Mouse (Mus musculus) hindbrain, embryonic 10.5 days (tissue): ENCODE data around the gene Eif4a1. TPM values are rescaled to one million over a fixed set of nuclear protein-coding genes. Genes with fewer than 3 reads are reported as not detected.
"Not testable (repeated sequence)": the region's sequence is repeated elsewhere in the genome, so short reads cannot be mapped to it uniquely, and the experiment has no call there.

Source experiments
- DNase-seq: peaks from one replicate; pipeline ENCODE4 v3.0.0-alpha.2; 2017; ENCODE audit warnings: low spot score
- H3K27ac ChIP-seq: fragments of 300-500 bp; sonication (generic); 2 replicates; pipeline ENCODE4 v1.5.1; 2016; ENCODE audit warnings: mild to moderate bottlenecking, moderate library complexity
- H3K27me3 ChIP-seq: fragments of 300-500 bp; sonication (generic); 2 replicates; pipeline ENCODE4 v1.6.1; 2016; ENCODE audit warnings: mild to moderate bottlenecking; ENCODE audit not compliant: poor library complexity, insufficient read depth, severe bottlenecking
- H3K36me3 ChIP-seq: fragments of 300-500 bp; sonication (generic); 2 replicates; pipeline ENCODE4 v1.6.1; 2016; ENCODE audit warnings: mild to moderate bottlenecking, moderate library complexity
- H3K4me1 ChIP-seq: fragments of 300-500 bp; sonication (generic); replicated peaks from 2 replicates; pipeline ENCODE4 v1.6.1; 2016; ENCODE audit warnings: mild to moderate bottlenecking
- H3K4me3 ChIP-seq: fragments of 300-500 bp; sonication (generic); 2 replicates; pipeline ENCODE4 v1.5.1; 2016; ENCODE audit warnings: mild to moderate bottlenecking, moderate library complexity
- H3K9me3 ChIP-seq: fragments of 300-500 bp; sonication (generic); 2 replicates; pipeline ENCODE4 v1.6.1; 2016; ENCODE audit warnings: mild to moderate bottlenecking, moderate library complexity
- WGBS: fragments of 180-500 bp; shearing (Covaris S2); methylation state at CpG from one replicate; pipeline ENCODE4 v1.1.7; 2016; 5-methylcytosine and 5-hydroxymethylcytosine counted together
- polyA plus RNA-seq: library from polyadenylated mRNA; unstranded; fragments of >200 nt; fragmentation: Nextera tagmentation; extraction: Ambion mirVana; gene quantifications from 2 replicates; pipeline ENCODE4 v1.2.1, GENCODE M21; 2016

Eif4a1 gene
- polyA plus RNA-seq, 1 experiment from 2014 or later = 935 TPM

DNA sequence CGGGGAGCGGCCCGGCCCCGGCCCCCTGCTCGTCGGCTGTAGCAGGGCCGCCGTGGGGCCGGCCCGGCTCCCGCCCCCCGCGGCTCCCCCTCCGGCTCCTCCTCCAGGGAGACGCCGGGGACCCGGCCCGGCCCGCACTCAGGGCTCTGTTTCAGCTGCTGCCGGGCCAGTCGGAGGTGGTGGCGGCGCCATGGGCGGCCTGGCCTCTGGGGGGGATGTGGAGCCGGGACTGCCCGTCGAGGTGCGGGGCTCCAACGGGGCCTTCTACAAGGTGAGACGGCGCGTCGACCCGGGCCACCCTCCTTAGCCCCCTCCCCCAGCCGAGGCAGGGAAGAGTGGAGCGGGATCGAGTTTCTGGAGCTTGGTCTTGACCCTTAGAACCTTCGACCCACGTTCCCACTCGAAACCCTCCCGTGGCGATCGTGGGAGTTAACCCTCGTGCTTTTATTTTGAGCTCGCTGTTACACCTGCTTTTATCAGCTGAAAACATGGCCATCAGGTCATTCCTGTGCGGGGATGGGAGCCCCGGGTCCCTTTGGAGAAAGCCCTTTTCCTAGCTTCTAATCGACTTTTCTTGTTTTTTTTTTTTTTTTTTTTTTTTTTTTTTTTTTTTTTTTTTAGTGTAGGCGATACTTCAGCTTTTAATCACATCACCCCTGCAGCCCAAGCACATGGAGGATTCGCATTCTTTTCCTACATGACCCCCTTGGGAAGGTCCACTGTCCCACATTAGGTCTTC, 38.9 kb downstream of the Eif4a1 start:
- Histone ChIP-seq H3K36me3 (peaks cover 31% of the 10 kb centered on the region), H3K4me1 (peaks cover 28% of the 10 kb centered on the region), H3K27me3 (no peaks in the 10 kb centered on the region), H3K27ac (peak overlapping the region; percentile 99), H3K9me3 (no peaks in the 10 kb centered on the region), H3K4me3 (peak overlapping the region; percentile 100)
- under 1% methylated on average over 50 of the region's 50 CpGs for WGBS
- no peak for DNase-seq

DNA sequence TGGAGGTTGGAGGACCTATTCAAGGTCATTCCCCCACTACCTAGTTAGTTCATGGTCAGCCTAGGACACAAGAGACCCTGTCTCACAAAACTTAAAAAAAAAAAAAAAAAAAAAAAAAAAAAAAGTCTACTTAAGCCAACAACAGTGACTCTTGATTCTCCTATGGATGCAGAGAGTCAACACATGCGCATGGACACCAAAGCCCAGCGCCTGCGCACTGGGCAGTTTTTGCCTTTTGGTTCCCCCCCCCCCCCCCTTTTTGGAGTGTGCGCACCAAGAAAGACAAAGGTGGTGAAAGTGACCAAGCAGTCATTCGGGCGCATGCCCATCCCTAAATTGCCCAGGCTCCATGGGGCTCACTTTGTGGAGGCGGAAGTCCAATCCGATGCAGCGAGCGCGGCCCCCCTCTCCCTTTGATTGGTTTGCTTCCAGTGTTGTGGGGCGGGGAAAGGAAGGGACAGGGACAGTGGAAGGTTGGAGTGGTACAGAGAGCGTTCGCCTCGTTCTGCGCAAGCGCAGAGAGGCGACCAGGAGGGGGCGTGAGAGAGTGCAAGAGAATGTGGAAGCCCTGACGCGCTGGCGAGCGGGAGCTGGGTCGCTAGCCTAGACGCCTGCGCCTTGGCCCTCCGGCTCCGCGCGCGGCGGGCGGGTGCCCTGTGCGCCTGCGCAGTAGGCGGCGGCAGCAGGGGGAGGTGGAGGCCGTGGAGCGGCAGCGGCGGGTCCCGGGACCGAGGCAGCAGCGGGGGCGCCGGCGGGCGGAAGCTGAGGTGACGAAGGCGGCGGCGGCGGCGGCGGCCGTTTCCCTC, 39.7 kb downstream of the Eif4a1 start, which contains the start of gene Fxr2:
TSS of gene Fxr2 (plus strand) at position 707 of the 806 bp plus-strand sequence.
- no peaks in the 10 kb centered on the region for H3K9me3 ChIP-seq
- H3K4me3 ChIP-seq = peak within 1 kb of the TSS; percentile 100
- WGBS = under 1% methylated on average over 56 of the region's 56 CpGs
- DNase-seq = peak; percentile 100
- H3K27me3 ChIP-seq = no peaks in the 10 kb centered on the region
- H3K27ac ChIP-seq = peak within 1 kb of the TSS; percentile 99
- H3K4me1 ChIP-seq = peaks cover 28% of the 10 kb centered on the region
- H3K36me3 ChIP-seq = peaks cover 22% of the 10 kb centered on the region

DNA sequence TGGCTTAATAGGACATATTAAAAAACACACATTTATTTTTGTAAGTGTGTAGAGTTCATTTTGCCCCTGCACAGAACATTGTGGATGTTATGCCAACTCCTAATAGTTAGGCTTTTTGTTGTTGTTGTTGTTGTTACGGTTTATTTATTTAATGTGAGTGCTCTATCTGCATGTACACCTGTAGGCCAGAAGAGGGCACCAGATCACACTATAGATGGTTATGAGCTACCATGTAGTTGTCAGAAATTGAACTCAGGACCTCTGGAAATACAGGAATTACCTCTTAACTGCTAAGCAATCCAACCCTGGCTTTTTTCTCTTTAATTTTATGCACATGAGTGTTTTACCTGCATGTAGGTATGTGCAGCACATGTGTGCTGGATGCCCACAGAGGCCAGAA, 42.4 kb downstream of the Eif4a1 start:
- Histone ChIP-seq H3K36me3 (no peaks in the 10 kb centered on the region), H3K27me3 (no peaks in the 10 kb centered on the region), H3K4me1 (peaks cover 19% of the 10 kb centered on the region), H3K4me3 (no peak overlapping the region), H3K27ac (no peak overlapping the region), H3K9me3 (no peaks in the 10 kb centered on the region)
- no peak for DNase-seq
- 71% methylated on average over 1 of the region's 1 CpGs for WGBS

DNA sequence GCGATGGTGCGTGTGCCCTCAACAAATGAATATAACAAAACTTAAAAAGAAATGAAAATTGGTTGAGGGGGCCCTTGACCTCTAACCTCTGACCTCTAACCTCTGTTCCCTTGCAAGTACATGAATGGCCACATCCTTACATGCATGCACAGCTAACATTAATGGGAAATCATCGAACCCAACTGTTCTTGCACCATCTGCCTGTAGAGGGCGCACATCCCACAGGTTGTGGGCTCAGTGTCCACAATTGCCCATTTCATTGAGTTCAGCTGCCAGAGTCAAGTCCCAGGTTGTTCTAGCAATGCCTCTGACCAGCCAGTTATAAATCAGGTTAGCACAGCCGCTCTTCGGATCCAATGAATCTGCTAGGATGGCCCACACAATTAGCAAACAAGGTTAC, 43.9 kb downstream of the Eif4a1 start:
- WGBS = 36% methylated on average over 6 of the region's 6 CpGs
- peak; percentile 86 for DNase-seq
- Histone ChIP-seq H3K9me3 (no peaks in the 10 kb centered on the region), H3K27ac (no peak overlapping the region), H3K4me1 (peaks cover 9% of the 10 kb centered on the region; the same call in 1 of the 2 replicates), H3K4me3 (no peak overlapping the region), H3K36me3 (no peaks in the 10 kb centered on the region), H3K27me3 (no peaks in the 10 kb centered on the region)

DNA sequence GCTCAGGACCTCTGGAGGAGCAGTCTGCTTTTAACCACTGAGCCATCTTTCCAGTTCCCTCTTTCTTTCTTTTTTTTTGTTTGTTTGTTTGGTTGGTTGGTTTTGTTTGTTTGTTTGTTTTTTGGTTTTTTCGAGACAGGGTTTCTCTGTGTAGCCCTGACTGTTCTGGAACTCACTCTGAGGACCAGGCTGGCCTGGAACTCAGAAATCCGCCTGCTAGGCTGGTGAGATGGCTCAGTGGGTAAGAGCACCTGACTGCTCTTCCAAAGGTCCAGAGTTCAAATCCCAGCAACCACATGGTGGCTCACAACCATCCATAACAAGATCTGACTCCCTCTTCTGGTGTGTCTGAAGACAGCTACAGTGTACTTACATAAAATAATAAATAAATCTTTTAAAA, 47.9 kb downstream of the Eif4a1 start:
- DNase-seq, H3K27me3 ChIP-seq, H3K4me3 ChIP-seq, H3K9me3 ChIP-seq, H3K36me3 ChIP-seq, H3K27ac ChIP-seq: not testable (repeated sequence)
- 94% methylated on average over 2 of the region's 2 CpGs for WGBS
- H3K4me1 ChIP-seq = peaks cover 22% of the 10 kb centered on the region

DNA sequence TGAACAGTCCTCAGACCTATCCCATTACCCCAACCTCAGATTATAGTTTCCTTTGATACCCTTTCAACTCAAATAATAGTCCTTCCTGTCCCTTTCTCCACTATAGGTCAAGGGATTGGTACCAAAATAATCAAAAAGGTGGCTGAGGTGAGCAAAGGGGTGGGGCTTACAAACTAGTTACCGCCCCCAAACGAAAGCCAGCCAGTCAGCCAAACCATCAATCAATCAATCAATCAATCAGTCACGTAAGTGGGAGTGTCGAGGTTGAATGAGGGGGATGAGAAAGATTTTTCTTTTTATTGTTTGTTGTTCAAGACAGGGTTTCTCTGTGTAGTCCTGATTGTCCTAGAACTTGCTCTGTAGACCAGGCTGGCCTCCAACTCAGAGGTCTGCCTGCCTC, 49.2 kb downstream of the Eif4a1 start:
- H3K27me3 ChIP-seq = no peaks in the 10 kb centered on the region
- H3K27ac ChIP-seq = peak overlapping the region; percentile 94; the same call in 1 of the 2 replicates
- WGBS = 65% methylated on average over 4 of the region's 4 CpGs
- no peaks in the 10 kb centered on the region for H3K9me3 ChIP-seq
- H3K4me3 ChIP-seq = peak overlapping the region; percentile 64; the same call in 1 of the 2 replicates
- peaks cover 22% of the 10 kb centered on the region for H3K4me1 ChIP-seq
- H3K36me3 ChIP-seq = no peaks in the 10 kb centered on the region
- DNase-seq = no peak

DNA sequence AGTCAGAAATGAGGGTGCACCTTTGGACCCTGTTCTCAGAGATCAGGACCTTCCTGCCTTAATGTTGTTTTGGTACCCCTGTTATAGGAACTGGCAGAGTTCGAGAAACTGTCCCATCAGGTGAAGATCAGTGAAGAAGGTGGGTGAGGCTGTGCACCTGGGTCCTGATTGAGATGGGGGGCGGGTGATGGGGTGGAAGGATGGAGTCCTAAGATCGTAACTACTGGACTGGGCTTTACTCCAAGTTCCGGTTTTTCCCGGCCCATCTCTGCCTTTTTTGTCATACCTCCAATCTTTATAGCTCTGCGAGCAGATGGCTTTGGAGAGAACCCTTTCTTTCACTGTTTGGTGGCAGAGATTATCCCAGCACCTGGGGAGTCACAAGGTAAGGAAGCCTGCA, 49.8 kb downstream of the Eif4a1 start:
- Histone ChIP-seq H3K4me1 (peaks cover 22% of the 10 kb centered on the region), H3K36me3 (no peaks in the 10 kb centered on the region), H3K27ac (peak overlapping the region; percentile 94), H3K27me3 (no peaks in the 10 kb centered on the region), H3K9me3 (no peaks in the 10 kb centered on the region), H3K4me3 (peak overlapping the region; percentile 64)
- DNase-seq = no peak
- WGBS = 52% methylated on average over 6 of the region's 6 CpGs

DNA sequence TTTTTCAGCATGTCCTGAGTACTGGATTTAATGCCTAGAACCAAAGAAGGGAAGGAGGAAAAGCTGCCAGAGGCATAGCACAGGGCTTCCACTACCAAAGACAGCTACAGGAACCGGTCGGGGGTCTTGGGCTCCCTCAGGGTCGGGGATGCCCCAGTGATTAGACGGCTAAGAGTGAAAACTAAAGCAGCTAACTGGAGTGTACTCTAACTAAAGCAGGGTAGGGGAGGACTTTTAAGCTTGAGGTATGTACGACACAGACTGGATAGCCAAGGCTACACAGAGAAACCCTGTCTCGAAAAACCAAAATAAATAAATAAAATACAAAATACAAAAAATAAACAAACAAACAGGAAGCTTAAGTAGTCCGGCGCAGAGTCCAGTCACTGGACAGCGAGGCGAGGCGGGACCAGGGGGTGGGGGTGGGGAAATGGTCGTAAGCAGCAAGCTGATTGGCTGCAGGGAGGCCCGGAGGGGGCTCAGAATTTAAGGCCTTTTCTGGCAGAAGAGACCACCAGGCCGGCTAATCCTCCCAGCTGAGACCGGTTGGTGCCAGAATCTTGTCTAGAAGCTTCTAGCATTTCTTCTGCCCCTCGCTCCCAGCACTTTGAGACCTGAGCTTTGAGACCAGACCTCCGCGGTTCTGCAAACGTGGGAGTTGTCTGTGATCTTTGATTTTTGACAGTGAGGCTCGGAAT, 50.5 kb downstream of the Eif4a1 start, which contains the start of gene Sat2:
TSS of gene Sat2 (plus strand) at position 454 of the 698 bp plus-strand sequence.
- WGBS = 1% methylated on average over 20 of the region's 20 CpGs
- DNase-seq = peak; percentile 87
- Histone ChIP-seq H3K4me1 (peaks cover 22% of the 10 kb centered on the region), H3K36me3 (no peaks in the 10 kb centered on the region), H3K9me3 (no peaks in the 10 kb centered on the region), H3K27me3 (no peaks in the 10 kb centered on the region), H3K27ac (peak within 1 kb of the TSS; percentile 94), H3K4me3 (peak within 1 kb of the TSS; percentile 64)

DNA sequence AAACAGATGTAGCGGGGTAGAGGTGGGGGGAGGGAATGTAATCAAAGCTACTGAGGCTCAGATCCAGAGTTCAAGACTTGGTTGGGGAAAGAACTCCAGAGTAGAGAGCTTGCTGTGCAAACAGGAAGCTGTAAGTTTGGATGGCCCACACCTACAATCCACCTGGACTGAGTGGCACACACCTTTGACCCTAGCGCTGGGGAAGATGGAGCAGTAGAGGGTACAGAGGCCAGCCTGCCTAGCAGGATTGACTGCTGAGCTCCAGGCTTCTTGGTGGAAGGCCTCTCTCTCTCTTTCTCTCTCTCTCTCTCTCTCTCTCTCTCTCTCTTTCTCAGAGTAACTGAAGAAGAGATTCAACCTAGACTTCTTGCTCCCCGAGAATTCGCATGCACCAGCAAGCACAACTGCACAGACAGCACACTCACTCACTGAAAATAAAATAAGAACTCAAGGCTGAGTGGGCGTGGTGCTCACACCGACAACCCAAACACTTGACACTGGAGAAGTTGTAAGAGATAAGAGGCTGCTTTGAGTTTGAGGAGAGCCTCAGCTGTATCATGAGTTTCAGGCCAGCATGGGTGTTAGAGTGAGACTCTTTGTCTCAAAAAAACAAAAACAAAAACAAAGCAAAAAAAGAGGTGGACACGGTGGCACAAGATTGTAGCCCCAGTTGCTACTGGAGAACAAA, 51.7 kb downstream of the Eif4a1 start:
- H3K27me3 ChIP-seq = peaks cover 8% of the 10 kb centered on the region; the same call in 1 of the 2 replicates
- WGBS = 85% methylated on average over 7 of the region's 7 CpGs
- H3K9me3 ChIP-seq = no peaks in the 10 kb centered on the region
- H3K36me3 ChIP-seq = no peaks in the 10 kb centered on the region
- no peak overlapping the region for H3K27ac ChIP-seq
- H3K4me1 ChIP-seq = peaks cover 22% of the 10 kb centered on the region
- DNase-seq = no peak
- no peak overlapping the region for H3K4me3 ChIP-seq

DNA sequence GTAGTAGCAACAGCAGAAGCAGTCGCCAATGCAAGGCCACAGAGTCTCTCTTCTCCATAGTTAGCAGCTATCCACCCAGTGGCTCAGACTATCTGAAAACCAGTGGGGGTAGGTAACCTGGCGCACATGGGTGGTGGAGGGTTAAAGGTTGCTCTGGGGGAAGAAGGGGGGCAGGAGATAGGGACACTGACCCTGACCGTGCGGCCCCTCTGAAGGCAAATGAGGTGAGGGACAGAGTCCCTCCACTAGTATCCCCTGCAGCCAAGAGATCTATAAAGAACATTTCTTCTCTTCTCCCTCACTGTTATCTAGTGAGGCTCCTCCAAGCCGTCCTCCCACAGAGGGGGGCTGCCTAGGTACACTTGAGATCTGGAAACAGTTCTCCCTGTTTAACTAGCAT, 54.4 kb downstream of the Eif4a1 start, which contains the start of gene Shbg:
TSS of gene Shbg (minus strand) at position 101 of the 400 bp plus-strand sequence.
- Histone ChIP-seq H3K27me3 (peaks cover 17% of the 10 kb centered on the region; the same call in 1 of the 2 replicates), H3K27ac (no peak within 1 kb of the TSS), H3K4me3 (no peak within 1 kb of the TSS), H3K4me1 (peaks cover 24% of the 10 kb centered on the region), H3K36me3 (no peaks in the 10 kb centered on the region), H3K9me3 (no peaks in the 10 kb centered on the region)
- 73% methylated on average over 5 of the region's 5 CpGs for WGBS
- DNase-seq = no peak
